Mouse (Mus musculus): ENCODE measurements around the gene Oxsm. TPM values are rescaled to one million over a fixed set of nuclear protein-coding genes. Genes with fewer than 3 reads are reported as not detected.

The Oxsm gene
- polyA plus RNA-seq, 1 experiment from 2014 or later: 1.3 TPM

- Histone ChIP-seq H3K27ac (replicated peaks; ENCODE audit: low read depth, low read length) (no peak overlapping the region), H3K9ac (replicated peaks; ENCODE audit: low read length) (no peak overlapping the region), H3K4me1 (ENCODE audit: control insufficient read depth, insufficient read depth, low read length) (peaks cover 20% of the 10 kb centered on the region), H3K4me3 (replicated peaks; ENCODE audit: low read depth, low read length) (no peak overlapping the region), H3K36me3 (ENCODE audit: control insufficient read depth, insufficient read depth, low read length) (no peaks in the 10 kb centered on the region), H3K9me3 (ENCODE audit: control insufficient read depth, low read length) (no peaks in the 10 kb centered on the region), H3K27me3 (ENCODE audit: control insufficient read depth, insufficient read depth, low read length) (no peaks in the 10 kb centered on the region), H3K4me2 (ENCODE audit: low read length) (no peak overlapping the region)
- ATAC-seq (ENCODE audit: low FRiP score, low TSS enrichment): no peak
- 78% methylated on average over 2 of the region's 2 CpGs for WGBS
- no peak for DNase-seq
These were observed 3.2 kb downstream of the Oxsm start for GRCm38 (mm10) chr14:16246340-16246912.

- H3K4me1 ChIP-seq (ENCODE audit: control insufficient read depth, insufficient read depth, low read length): peaks cover 16% of the 10 kb centered on the region
- H3K9me3 ChIP-seq (ENCODE audit: control insufficient read depth, low read length): no peaks in the 10 kb centered on the region
- H3K36me3 ChIP-seq (ENCODE audit: control insufficient read depth, insufficient read depth, low read length): no peaks in the 10 kb centered on the region; the same call in 1 of the 2 replicates
- no peak overlapping the region for H3K9ac ChIP-seq (replicated peaks; ENCODE audit: low read length)
- DNase-seq (no peak), ATAC-seq (ENCODE audit: low FRiP score, low TSS enrichment) (no peak)
- no peak overlapping the region for H3K27ac ChIP-seq (replicated peaks; ENCODE audit: low read depth, low read length)
- H3K4me3 ChIP-seq (replicated peaks; ENCODE audit: low read depth, low read length): no peak overlapping the region
- no peak overlapping the region for H3K4me2 ChIP-seq (ENCODE audit: low read length)
- no peaks in the 10 kb centered on the region for H3K27me3 ChIP-seq (ENCODE audit: control insufficient read depth, insufficient read depth, low read length)
- 73% methylated on average over 1 of the region's 1 CpGs for WGBS
These were observed 4.5 kb downstream of the Oxsm start for GRCm38 (mm10) chr14:16245127-16245526.

DNA sequence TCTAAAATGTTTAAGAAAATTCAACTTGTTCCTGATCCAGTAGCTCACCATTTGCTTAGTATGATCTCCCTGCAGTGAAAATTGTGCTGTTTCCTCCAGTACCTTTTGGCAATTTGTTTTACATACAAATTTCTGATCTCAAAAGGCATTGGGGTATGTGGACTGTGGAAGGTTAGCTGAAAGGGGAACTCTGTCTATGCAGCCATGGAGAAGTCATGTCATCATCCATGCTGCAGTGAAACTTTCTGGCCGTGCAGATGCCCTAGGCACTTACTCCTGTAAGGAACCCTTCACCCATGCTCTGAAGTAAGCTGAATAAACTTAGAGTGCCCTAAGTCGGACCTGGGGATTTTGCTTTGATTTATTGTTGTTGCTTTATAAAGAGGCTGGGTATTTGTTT is 5.2 kb downstream of the Oxsm start:
- DNase-seq (no peak), ATAC-seq (ENCODE audit: low FRiP score, low TSS enrichment) (no peak)
- H3K27me3 ChIP-seq (ENCODE audit: control insufficient read depth, insufficient read depth, low read length): no peaks in the 10 kb centered on the region
- H3K36me3 ChIP-seq (ENCODE audit: control insufficient read depth, insufficient read depth, low read length): no peaks in the 10 kb centered on the region; the same call in 1 of the 2 replicates
- H3K9ac ChIP-seq (replicated peaks; ENCODE audit: low read length): no peak overlapping the region
- H3K4me2 ChIP-seq (ENCODE audit: low read length): no peak overlapping the region
- H3K4me3 ChIP-seq (replicated peaks; ENCODE audit: low read depth, low read length): no peak overlapping the region
- peaks cover 11% of the 10 kb centered on the region for H3K4me1 ChIP-seq (ENCODE audit: control insufficient read depth, insufficient read depth, low read length)
- H3K9me3 ChIP-seq (ENCODE audit: control insufficient read depth, low read length): no peaks in the 10 kb centered on the region
- WGBS: 71% methylated on average over 2 of the region's 2 CpGs
- H3K27ac ChIP-seq (replicated peaks; ENCODE audit: low read depth, low read length): no peak overlapping the region

DNA sequence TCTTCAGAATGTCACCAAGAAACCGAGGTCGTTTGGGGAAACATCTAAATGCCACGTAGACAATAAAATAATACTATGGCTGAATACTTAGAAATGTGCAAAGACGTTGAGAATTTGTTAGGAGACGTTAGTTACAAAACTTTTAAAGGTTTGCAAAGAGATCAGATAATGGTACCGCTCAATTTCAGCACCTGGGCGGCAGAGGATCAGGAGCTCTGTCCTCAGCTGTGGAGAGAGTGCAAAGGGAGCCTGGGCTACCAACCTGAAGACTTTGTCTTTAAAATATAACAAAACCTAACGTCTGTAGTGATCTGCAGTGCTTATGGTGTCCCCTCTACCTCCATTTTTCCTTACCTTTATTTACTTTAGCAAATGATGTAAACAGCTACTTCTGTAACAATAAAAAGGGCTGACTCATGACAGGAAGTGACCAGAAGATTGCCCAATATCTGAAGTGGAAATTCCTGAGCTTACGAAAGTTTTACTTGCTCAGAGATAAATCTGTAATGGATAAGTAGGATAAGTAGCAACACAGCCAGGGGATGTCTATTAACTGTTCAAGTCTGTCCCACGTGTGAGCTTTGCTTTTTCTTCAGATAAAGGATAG is 5.9 kb downstream of the Oxsm start:
- Histone ChIP-seq H3K27ac (replicated peaks; ENCODE audit: low read depth, low read length) (peak overlapping the region; percentile 80; the same call in 1 of the 2 replicates), H3K4me2 (ENCODE audit: low read length) (peak overlapping the region; percentile 75), H3K27me3 (ENCODE audit: control insufficient read depth, insufficient read depth, low read length) (no peaks in the 10 kb centered on the region), H3K4me3 (replicated peaks; ENCODE audit: low read depth, low read length) (peak overlapping the region; percentile 54), H3K4me1 (ENCODE audit: control insufficient read depth, insufficient read depth, low read length) (peaks cover 11% of the 10 kb centered on the region), H3K9ac (replicated peaks; ENCODE audit: low read length) (peak overlapping the region; percentile 75), H3K9me3 (ENCODE audit: control insufficient read depth, low read length) (no peaks in the 10 kb centered on the region), H3K36me3 (ENCODE audit: control insufficient read depth, insufficient read depth, low read length) (no peaks in the 10 kb centered on the region; the same call in 1 of the 2 replicates)
- no peak for DNase-seq
- 20% methylated on average over 10 of the region's 10 CpGs for WGBS
- no peak for ATAC-seq (ENCODE audit: low FRiP score, low TSS enrichment)

DNA sequence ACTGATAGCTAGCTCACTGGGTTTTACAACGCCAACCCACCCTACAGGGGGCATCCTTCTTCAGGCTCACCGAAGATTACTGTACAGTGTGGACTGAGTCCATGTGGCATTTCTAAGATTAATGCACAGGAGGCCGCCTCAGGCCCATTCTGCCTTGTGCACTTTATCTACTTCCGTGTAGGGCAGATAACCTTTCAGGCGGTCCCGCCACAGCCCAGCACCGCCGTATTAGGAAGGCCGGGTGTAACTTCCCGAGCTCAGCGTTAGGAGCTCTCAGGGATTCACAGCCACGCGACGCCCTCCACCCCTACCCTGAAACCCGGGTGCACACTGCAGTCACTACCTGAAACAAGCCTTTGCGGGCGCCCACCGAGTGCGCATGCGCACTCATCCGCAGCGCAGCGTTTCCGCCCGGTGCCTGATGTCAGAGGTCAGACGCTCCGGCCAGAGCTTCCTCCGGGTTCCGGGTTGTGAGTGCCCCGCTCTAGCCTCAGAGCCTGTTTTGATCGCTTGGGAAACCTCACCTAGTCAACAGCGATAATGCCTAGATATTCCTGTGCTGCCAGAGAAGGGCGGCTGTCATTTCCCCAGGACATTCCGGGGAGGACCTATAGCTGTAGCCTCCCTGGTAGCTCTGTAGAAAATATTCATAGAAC is 6.5 kb downstream of the Oxsm start:
- WGBS: 4% methylated on average over 34 of the region's 34 CpGs
- peak overlapping the region; percentile 54 for H3K4me3 ChIP-seq (replicated peaks; ENCODE audit: low read depth, low read length)
- H3K9ac ChIP-seq (replicated peaks; ENCODE audit: low read length): peak overlapping the region; percentile 75
- no peaks in the 10 kb centered on the region; the same call in 1 of the 2 replicates for H3K36me3 ChIP-seq (ENCODE audit: control insufficient read depth, insufficient read depth, low read length)
- peak; percentile 89 for DNase-seq
- peaks cover 11% of the 10 kb centered on the region for H3K4me1 ChIP-seq (ENCODE audit: control insufficient read depth, insufficient read depth, low read length)
- H3K27me3 ChIP-seq (ENCODE audit: control insufficient read depth, insufficient read depth, low read length): no peaks in the 10 kb centered on the region
- peak overlapping the region; percentile 75 for H3K4me2 ChIP-seq (ENCODE audit: low read length)
- H3K9me3 ChIP-seq (ENCODE audit: control insufficient read depth, low read length): no peaks in the 10 kb centered on the region
- peak; percentile 91 for ATAC-seq (ENCODE audit: low FRiP score, low TSS enrichment)
- H3K27ac ChIP-seq (replicated peaks; ENCODE audit: low read depth, low read length): peak overlapping the region; percentile 80

GRCm38 (mm10) chr14:16242193-16242815 is 7.3 kb downstream of the Oxsm start:
- no peak for DNase-seq
- Histone ChIP-seq H3K27me3 (ENCODE audit: control insufficient read depth, insufficient read depth, low read length) (no peaks in the 10 kb centered on the region), H3K4me3 (replicated peaks; ENCODE audit: low read depth, low read length) (peak overlapping the region; percentile 54; the same call in 1 of the 2 replicates), H3K27ac (replicated peaks; ENCODE audit: low read depth, low read length) (peak overlapping the region; percentile 80; the same call in 1 of the 2 replicates), H3K9ac (replicated peaks; ENCODE audit: low read length) (peak overlapping the region; percentile 75), H3K9me3 (ENCODE audit: control insufficient read depth, low read length) (peaks cover 4% of the 10 kb centered on the region; the same call in 1 of the 2 replicates), H3K4me1 (ENCODE audit: control insufficient read depth, insufficient read depth, low read length) (peaks cover 11% of the 10 kb centered on the region), H3K36me3 (ENCODE audit: control insufficient read depth, insufficient read depth, low read length) (no peaks in the 10 kb centered on the region; the same call in 1 of the 2 replicates), H3K4me2 (ENCODE audit: low read length) (peak overlapping the region; percentile 75)
- ATAC-seq (ENCODE audit: low FRiP score, low TSS enrichment): no peak
- WGBS: 96% methylated on average over 10 of the region's 10 CpGs

DNA sequence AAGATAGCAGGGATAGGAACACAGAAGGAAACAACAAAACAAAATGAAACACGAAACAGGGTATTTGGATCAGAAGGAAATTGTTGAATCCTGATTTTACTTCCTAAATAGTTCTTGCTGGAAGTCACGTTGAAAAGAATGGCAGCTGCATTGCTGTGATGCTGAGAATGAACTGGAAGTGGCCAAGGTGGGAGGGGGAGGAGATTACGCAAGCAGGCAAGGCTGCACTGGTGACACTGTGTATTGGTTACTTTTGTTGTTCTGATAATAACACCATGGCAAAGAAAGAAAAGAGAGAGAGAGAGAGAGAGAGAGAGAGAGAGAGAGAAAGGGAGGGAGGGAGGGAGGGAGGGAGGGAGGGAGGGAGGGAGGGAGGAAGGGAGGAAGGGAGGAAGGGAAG is 13.1 kb downstream of the Oxsm start:
- H3K27me3 ChIP-seq (ENCODE audit: control insufficient read depth, insufficient read depth, low read length): no peaks in the 10 kb centered on the region
- DNase-seq (no peak), ATAC-seq (ENCODE audit: low FRiP score, low TSS enrichment) (no peak)
- 75% methylated on average over 3 of the region's 3 CpGs for WGBS
- H3K4me2 ChIP-seq (ENCODE audit: low read length): no peak overlapping the region
- H3K9me3 ChIP-seq (ENCODE audit: control insufficient read depth, low read length): peaks cover 4% of the 10 kb centered on the region; the same call in 1 of the 2 replicates
- H3K4me1 ChIP-seq (ENCODE audit: control insufficient read depth, insufficient read depth, low read length): no peaks in the 10 kb centered on the region
- H3K27ac ChIP-seq (replicated peaks; ENCODE audit: low read depth, low read length): no peak overlapping the region
- H3K9ac ChIP-seq (replicated peaks; ENCODE audit: low read length): no peak overlapping the region
- no peak overlapping the region for H3K4me3 ChIP-seq (replicated peaks; ENCODE audit: low read depth, low read length)
- no peaks in the 10 kb centered on the region; the same call in 1 of the 2 replicates for H3K36me3 ChIP-seq (ENCODE audit: control insufficient read depth, insufficient read depth, low read length)

GRCm38 (mm10) chr14:16233515-16233914 is 16.1 kb downstream of the Oxsm start:
- 36% methylated on average over 1 of the region's 1 CpGs for WGBS
- Histone ChIP-seq H3K36me3 (ENCODE audit: control insufficient read depth, insufficient read depth, low read length) (no peaks in the 10 kb centered on the region), H3K27ac (replicated peaks; ENCODE audit: low read depth, low read length) (peak overlapping the region; percentile 38), H3K4me3 (replicated peaks; ENCODE audit: low read depth, low read length) (no peak overlapping the region), H3K9ac (replicated peaks; ENCODE audit: low read length) (no peak overlapping the region), H3K4me1 (ENCODE audit: control insufficient read depth, insufficient read depth, low read length) (no peaks in the 10 kb centered on the region), H3K9me3 (ENCODE audit: control insufficient read depth, low read length) (peaks cover 4% of the 10 kb centered on the region; the same call in 1 of the 2 replicates), H3K4me2 (ENCODE audit: low read length) (no peak overlapping the region), H3K27me3 (ENCODE audit: control insufficient read depth, insufficient read depth, low read length) (no peaks in the 10 kb centered on the region)
- no peak for ATAC-seq (ENCODE audit: low FRiP score, low TSS enrichment)
- DNase-seq: peak; percentile 4
